Mouse (Mus musculus): ENCODE results near the gene Vmn1r4.

Vmn1r4 gene

DNA sequence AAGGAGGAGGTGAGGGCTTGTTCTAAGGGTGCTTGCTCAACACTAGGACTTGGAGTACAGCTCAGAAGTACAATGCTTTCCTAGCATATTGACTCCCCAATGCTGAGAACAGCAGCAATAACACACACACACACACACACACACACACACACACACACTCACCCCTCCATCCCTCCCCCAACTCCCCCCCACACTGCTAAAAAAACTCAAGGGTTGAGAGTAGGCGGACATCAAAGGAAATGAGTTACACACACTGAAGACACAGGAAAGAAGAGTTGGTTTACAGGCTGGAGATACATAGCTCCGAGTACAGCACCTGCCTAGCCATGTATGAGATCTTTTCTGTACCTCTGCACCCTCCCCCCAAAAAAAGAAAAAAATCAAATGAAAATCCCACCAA, 7.5 kb upstream of the Vmn1r4 start:
- no peak for DNase-seq (ENCODE audit: low read depth, low spot score)

DNA sequence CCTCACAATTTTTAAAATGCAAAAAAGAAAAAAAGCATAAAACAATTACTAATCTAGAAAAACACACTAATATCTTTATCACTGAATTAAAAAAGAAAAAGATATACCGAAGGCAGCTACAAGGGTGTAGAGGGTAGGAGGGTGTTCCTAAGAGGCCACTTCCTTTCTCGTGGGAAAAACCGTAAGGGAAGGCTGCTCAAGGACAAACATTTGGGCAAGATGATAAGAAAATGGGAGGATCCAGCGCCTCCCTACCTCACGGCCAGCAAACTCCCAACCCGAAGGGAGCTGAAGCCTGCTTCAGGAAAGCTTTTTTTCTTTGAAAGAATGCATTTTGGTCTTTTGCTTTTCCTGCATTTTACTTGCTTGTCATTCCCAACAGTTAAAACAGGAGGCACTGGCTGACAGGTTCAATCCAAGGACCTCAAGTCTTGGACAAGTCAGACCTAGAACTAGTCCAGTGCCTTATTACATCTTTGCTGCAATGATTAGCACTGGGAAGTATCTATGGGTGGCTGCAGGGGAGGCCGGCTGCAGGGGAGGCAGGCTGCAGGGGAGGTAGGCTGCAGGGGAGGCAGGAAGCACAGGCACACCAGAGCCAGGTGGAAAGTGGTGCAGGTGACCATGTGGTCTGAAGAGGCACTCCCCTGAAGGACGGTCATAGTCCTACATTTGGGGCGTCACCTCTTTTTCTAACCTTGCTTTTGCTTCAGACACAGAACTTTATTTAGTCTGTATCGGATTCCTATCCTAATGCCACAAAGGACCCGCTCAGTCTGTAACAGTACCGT, 6.0 kb upstream of the Vmn1r4 start:
- DNase-seq (ENCODE audit: low read depth, low spot score) = no peak

DNA sequence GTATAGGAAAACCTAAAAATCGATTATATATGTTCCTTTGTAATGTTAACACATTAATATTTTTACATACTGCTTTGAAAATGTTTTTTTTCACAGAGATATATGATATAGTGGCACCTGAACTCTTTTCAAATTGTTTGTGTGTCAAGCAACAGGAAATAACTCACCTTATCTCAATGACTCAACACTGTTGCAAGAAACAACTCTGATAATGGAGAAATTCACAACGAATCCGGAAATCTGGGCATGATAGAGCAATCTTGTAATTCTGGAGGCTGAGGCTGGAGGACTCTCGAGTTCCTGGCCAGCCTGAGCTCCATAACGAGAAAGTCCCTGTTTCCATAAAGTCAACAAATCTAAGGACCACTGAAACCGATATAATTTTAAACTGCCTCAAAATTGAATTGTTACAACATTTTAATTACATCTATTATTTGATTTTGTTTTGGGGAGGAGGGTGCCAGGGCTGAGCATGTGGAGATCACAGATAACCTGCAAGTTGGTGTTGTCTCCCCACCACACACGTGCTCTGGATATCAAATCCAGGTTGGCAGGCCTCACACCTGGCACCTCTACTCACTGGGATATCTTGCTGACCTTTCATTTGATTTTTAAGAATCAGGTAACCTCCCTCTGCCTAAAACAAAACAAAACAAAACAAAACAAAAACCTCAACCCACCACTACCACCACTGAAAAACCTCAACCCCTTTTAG, 4.3 kb upstream of the Vmn1r4 start:
- DNase-seq (ENCODE audit: low read depth, low spot score) = no peak

DNA sequence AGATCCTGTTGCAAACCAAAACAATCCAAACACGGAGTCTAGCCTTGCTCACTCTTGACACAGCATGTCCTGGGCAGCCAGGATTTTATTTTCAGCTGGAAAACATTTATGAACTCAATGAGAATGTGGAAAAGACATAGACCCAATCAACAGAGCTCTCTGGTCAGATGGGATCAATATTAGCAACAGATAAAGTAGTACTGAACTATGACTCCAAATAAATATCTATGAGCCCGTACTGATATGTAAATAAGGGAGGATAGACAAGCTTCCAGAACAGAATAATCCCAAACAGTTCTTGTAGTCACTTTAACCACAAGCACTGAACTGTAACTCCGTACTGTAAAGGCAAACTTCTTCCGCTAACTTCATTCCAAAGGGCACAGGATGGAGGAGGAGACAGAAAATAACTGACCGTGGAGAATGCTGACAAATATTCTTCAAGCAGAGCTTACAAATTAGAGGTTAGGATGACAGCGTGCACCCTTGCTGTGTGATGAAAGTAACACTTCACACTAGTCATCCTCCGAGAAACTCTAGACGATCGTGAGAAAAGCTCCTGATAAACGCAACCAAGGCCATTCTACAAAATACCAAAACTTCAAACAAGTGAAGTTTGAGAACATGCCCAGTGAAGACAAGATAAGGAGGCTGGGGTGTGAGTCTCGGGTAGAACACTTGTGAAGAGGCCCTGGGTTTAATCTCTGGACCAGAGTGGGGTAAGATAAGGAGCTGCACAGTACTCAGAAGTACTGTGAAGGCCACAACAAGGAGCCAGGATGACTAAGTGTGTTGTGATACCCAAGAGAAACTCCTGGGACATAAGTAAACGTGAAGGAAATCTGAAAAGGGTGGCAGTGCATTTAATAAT, 3.4 kb upstream of the Vmn1r4 start:
- no peak for DNase-seq (ENCODE audit: low read depth, low spot score)

DNA sequence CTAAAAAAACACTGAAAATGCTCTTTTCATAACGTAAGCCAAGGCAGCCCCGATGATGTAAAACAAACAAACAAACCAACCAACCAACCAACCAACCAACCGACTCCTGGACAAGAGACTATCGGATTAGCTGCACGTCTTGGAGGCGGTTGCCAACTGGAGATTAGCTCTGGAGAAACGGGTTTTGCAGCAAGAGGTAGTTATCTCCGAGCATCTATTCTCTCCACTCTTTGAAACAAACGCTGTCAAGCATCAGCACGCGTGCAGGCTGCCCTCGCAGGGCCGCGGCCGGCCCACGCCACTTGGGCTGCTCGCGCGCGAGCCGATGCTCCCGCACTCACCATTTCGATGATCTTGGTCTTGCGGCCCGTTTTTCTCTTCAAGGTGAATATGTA, 487 bp upstream of the Vmn1r4 start:
- no peak for DNase-seq (ENCODE audit: low read depth, low spot score)

DNA sequence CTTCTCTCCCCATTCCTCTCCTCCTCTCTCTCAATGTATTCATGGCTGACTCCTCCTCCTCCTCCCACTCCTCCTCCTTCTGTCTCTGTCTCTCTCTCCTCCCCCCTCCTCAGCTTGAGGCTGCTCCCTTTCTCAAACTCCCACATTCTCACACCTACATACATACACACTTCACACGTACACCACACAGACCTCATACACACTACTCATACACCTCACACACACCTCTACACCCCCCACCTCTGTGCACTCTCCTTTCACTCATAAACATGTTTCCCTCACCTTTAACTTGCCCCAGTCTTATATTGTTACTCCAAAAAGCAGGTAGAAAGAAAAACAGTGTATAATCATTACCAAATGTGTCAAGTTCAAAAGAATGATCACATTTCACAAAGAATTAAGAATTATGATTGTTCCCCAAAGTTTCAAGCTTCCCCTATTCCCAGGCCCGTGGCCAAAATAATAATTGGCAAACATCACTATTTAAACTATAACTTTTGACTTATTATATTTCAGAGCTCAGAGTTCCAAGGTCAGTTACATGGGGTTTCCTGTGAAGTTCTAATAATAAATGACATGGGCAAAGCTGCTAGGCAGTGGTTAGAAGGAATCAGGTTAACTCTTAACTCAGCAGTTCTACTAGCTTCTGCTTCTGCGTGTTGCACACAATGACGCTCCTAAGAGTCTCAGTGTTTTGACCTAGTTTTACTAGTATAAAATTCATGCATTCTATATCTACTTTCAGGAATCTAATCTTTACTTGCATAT, 8.0 kb downstream of the Vmn1r4 start:
- no peak for DNase-seq (ENCODE audit: low read depth, low spot score)

DNA sequence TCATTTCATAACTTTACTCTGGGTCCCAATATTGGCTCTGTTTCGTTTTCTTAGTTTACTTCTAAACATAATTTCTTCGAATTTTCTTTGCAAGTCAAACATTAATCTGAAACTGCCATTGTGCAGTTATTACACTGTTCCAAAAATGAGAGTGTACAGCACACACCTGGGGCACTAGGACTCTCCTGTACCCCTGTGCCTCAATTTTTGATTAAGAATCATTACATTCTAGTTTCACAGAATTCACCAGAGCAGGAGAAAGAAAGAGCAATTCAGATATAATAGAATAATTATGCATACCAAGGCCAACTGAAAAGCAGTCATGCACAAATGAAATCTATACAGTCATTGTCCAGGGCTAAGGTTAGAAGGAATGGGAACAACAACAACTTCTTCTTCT, 8.6 kb downstream of the Vmn1r4 start:
- no peak for DNase-seq (ENCODE audit: low read depth, low spot score)

GRCm38 (mm10) chr6:56934366-56934765, 10.6 kb downstream of the Vmn1r4 start:
- no peak for DNase-seq (ENCODE audit: low read depth, low spot score)

DNA sequence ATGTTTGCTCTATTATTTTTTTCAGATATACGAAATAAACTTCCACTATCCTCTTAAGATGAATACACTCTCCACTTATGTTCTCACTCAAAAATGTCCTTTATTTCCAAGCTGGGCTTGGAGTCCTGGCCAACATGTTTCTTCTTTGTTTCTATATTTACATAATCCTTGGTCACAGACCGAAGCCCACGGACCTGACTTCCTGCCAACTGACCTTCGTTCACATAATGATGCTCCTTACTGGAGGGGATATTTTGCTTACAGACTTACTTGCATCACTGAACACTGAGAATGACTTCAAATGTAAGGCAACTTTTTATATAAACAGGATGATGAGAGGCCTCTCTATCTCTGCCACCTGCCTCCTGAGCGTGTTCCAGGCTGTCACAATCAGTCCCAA, 32.6 kb downstream of the Vmn1r4 start:
- DNase-seq (ENCODE audit: low read depth, low spot score) = no peak

GRCm38 (mm10) chr6:56969973-56970372, 46.2 kb downstream of the Vmn1r4 start, which contains the start of gene Vmn1r5:
TSS of gene Vmn1r5 (plus strand) at chr6:56970273.
- DNase-seq (ENCODE audit: low read depth, low spot score) = no peak

- DNase-seq (ENCODE audit: low read depth, low spot score) = no peak
Observed at GRCm38 (mm10) chr6:56996943-56997342, 73.1 kb downstream of the Vmn1r4 start, which contains the start of gene Vmn1r6. TSS of gene Vmn1r6 (plus strand) at chr6:56997243.
